Mouse (Mus musculus): ENCODE measurements around the gene Bcl2a1d.
"Not testable (repeated sequence)": the region's sequence is repeated elsewhere in the genome, so short reads cannot be mapped to it uniquely, and the experiment has no call there.

The Bcl2a1d gene

DNA sequence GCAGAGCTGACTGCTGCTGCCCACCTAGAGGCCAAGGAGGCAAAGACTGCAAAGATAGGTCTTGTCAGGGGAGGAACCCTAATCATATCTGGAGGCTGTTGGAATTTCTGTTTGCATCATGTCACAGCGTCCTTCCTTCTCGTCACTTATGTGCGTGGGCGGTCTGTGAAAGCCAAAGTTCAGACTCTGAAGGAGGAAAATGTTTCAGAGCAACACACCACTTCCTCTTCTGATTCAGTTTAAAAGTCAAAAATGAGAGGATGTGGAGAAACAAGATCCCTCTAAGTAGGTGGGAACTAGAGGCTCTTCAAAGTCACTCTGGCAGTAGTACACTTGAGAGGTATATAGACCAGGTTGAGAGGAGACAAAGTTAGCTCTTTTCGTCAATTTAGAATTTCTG is at the start of gene Bcl2a1d:
Bcl2a1d (minus strand) TSS at position 187 of the 400 bp plus-strand sequence.
- not testable (repeated sequence) for DNase-seq (ENCODE audit: low read depth)

DNA sequence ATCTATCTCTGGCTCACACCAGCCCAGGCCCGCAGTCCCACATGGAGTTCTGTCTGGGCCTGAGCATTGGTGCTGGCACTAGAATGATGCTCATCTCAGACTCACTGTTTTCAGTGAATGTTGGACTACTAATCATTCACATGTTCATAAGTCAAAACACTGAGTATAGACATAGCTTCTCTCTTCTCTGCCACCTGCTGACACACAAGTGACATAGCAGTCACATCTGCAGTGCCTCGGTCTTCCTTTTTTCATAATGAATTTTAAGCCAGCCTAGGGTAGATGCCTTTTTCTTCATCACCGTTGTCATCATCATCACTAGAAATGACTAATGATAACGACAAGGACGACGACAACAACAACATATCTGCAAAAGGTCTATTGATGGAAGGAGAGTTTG is 38.5 kb upstream of the Bcl2a1d start:
- DNase-seq (ENCODE audit: low read depth), result not testable (repeated sequence)

DNA sequence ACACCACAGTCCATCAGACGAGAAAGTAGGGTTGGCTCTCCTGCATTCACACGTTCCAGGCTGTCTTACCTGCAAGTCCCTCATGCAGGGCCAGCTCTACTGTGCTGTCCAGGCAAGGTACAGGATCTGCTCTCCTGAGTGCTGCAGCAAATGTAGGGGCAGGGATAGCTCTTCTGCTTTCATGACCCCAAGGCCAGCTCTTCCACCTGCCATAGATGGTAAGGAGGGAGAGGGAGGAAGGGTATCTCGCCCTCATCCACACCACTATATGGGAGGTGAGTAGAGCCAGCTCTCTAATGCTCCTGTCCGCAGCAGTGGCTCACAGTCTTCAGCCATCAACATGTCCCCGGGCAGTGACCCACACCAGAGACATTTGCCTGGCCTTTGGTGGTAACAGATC is 37.8 kb upstream of the Bcl2a1d start:
- not testable (repeated sequence) for DNase-seq (ENCODE audit: low read depth)

DNA sequence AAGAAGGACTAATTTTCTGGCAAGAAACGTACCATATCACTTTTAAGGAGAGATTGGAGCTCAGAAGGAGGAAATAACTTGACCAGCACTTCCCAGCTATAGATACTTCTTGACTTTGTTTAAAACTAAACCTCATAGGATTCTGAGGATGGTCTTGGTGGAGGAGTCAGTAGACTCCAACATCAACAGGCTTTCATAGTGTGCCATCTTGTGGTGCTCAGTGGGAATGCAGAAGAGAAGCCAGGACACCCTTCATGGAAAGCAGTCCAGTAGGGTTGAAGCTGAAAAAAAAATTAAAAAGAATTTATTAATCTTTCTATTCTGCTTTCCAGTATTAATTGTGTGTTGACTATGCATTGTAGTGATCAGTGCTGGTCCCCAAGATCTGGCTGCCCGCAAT is 15.0 kb upstream of the Bcl2a1d start:
- not testable (repeated sequence) for DNase-seq (ENCODE audit: low read depth)

- not testable (repeated sequence) for DNase-seq (ENCODE audit: low read depth)
These were observed 14.3 kb upstream of the Bcl2a1d start for GRCm38 (mm10) chr9:88746046-88746445.

- DNase-seq (ENCODE audit: low read depth), result not testable (repeated sequence)
These were observed 3.6 kb upstream of the Bcl2a1d start for GRCm38 (mm10) chr9:88735289-88735688.

GRCm38 (mm10) chr9:88733182-88733581 is 1.5 kb upstream of the Bcl2a1d start:
- not testable (repeated sequence) for DNase-seq (ENCODE audit: low read depth)

DNA sequence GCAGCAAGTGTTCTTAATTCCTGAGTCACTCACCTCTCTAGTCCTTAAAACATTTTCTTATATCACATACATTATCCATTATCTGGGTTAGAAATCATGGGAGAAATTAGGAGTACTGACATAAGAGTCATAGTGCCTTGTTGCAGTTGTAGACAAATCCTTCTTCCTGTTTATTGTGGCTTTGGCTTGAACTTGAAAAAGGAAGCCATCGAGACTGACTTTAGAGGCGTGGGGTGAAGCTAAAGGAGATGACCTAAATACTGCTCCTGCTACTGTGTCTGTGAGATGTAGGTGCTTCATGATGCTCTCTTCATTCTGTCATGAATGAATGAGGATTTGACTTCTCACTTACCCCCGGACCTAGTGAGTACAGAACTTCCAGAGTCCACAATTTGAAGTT is 620 bp upstream of the Bcl2a1d start:
- not testable (repeated sequence) for DNase-seq (ENCODE audit: low read depth)

- DNase-seq (ENCODE audit: low read depth), result not testable (repeated sequence)
These were observed 3.4 kb downstream of the Bcl2a1d start for GRCm38 (mm10) chr9:88728311-88728710.

DNA sequence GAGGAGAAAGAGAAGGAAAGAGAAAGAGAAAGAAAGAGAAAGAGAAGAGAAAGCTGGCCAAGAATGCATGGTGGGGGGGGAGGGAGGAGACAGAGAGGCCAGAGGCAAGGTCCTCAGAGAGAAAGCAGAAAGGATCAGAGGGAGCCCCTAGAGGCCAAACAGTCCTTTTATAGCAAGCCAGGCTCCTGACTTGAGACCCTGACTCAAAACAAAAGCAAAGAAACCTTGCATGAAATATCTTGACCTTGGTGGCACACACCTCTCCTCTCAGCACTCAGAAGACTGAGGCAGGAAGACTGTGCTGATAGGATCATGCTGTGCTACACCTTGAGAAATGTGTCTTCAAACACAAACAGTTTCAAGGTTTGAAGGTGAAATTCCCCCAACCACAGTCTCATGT is 10.1 kb downstream of the Bcl2a1d start:
- DNase-seq (ENCODE audit: low read depth), result not testable (repeated sequence)

- not testable (repeated sequence) for DNase-seq (ENCODE audit: low read depth)
These were observed 11.7 kb downstream of the Bcl2a1d start, which contains the start of gene Mthfsl for GRCm38 (mm10) chr9:88719989-88720537. Gene Mthfsl, minus strand, starts transcription at chr9:88720296.

DNA sequence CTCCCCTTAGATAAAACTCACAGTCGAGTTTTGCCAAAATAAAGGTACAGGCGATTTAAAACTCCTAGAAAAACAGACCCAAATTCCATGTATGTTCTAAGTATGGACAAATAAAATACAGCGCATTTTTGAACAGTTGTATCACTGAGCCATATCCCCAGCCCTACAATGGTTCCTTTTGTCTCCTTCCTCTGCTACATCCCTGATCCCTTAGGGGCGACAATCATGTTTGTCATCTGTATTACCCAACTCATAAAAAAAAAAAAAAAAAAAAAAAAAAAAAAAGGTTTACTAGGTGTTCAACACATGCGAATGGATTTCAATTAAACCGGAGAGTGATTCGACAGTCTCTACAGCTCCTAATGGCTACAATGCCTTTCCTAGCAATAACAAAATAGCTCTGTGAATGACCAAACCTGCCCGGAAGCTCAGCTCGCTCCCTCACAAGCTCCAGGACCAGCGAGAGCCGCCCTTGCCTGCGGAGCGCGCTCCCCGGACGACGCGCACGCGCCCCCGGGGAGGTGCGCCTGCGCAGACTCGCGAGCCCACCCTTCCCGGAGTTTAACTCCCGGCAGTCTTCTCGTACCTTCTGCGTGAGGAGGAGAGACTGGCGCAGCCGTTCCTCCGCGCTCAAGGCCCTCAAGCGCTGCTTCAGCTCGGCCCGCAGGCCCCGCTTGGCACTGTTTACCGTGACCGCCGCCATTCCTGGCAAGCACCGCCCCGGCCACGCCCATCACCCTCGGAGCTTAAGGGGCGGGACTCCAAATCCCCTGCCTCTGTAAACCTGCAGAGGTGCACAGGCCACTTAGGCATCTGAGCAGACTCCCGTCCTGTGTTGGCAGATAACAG is 12.4 kb downstream of the Bcl2a1d start:
- DNase-seq (ENCODE audit: low read depth), result not testable (repeated sequence)

- not testable (repeated sequence) for DNase-seq (ENCODE audit: low read depth)
These were observed 13.1 kb downstream of the Bcl2a1d start for GRCm38 (mm10) chr9:88718593-88718992.

DNA sequence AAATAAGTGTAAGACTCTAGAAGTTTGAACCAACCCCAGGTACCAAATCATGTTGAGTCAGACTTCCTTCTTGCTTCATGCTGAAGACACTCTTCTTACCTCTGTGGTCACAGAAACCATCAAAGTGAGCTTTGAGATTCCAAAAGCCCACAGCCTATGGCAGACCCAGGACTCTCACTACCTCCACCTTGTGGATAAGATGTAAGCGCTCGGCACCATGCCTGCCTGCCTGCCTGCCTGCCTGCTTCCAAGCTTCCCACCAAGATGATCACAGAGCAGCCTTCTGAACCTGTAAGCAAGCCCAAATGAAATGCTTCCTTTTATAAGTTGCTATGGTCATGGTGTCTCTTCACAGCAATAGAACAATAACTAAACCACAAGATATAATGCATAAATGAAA is 13.6 kb downstream of the Bcl2a1d start:
- not testable (repeated sequence) for DNase-seq (ENCODE audit: low read depth)

- DNase-seq (ENCODE audit: low read depth), result not testable (repeated sequence)
These were observed 17.2 kb downstream of the Bcl2a1d start for GRCm38 (mm10) chr9:88714515-88714914.

DNA sequence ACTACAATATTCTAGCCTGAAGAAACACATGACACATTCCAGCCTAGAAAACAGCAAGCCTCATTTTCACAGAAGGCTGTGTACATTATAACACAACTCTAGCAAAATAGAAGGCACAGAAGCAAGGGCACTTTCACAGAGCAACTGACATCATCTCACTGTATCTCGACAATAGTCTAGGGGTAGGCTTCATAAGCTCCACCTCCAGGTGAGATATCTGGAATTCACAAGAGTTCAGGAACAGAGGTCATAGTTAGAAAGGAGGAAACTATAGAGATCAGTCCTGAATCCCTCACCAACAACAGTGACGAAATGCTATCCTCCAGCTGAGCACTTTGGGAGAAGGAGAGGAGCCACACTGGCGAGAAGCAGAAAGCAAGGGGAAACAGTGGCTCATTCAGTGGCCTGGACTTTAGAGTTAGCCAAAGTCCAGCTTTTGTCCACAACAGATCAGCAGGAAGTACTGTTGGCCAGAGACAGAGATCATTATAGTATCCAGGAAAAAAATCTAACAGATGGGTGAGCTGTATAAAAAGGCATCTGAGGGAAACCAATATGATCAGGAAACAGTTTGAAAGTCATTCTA is 19.5 kb downstream of the Bcl2a1d start:
- not testable (repeated sequence) for DNase-seq (ENCODE audit: low read depth)

GRCm38 (mm10) chr9:88710910-88711438 is 20.7 kb downstream of the Bcl2a1d start:
- not testable (repeated sequence) for DNase-seq (ENCODE audit: low read depth)

GRCm38 (mm10) chr9:88710439-88710838 is 21.3 kb downstream of the Bcl2a1d start:
- not testable (repeated sequence) for DNase-seq (ENCODE audit: low read depth)

GRCm38 (mm10) chr9:88709794-88710193 is 21.9 kb downstream of the Bcl2a1d start:
- DNase-seq (ENCODE audit: low read depth), result not testable (repeated sequence)

- DNase-seq (ENCODE audit: low read depth), result no peak
These were observed 22.4 kb downstream of the Bcl2a1d start for GRCm38 (mm10) chr9:88709304-88709703.

GRCm38 (mm10) chr9:88706700-88707099 is 25.0 kb downstream of the Bcl2a1d start:
- no peak for DNase-seq (ENCODE audit: low read depth)

DNA sequence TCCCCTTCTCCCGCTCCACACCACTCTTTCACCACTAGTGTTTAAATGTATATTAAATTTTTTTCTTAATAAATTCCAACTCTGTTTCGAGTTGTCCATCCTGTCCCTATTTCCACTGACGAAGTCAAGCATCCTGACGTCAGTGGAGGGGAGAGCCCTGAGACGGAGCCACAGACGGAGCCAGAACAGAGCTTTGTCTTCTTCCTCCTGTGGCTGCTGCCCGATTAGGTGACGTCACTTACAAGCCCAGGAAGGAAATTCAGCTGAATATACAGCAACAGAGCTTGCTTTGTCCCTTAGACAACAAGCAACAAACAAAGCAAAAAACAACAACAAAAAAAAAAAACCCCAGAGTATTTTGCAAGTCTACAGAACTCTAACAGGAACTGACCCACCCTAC is 26.6 kb downstream of the Bcl2a1d start:
- DNase-seq (ENCODE audit: low read depth), result not testable (repeated sequence)
